Mouse (Mus musculus): ENCODE data around the gene Zc3h6. TPM values are rescaled to one million over a fixed set of nuclear protein-coding genes. Genes with fewer than 3 reads are reported as not detected.
"Not testable (repeated sequence)": the region's sequence is repeated elsewhere in the genome, so short reads cannot be mapped to it uniquely, and the experiment has no call there.

The Zc3h6 gene
- polyA plus RNA-seq, 1 experiment from 2014 or later = 4.3 TPM

- under 1% methylated on average over 69 of the region's 80 CpGs for WGBS
- ATAC-seq (ENCODE audit: low FRiP score, low read depth) = peak; percentile 69
Measured at GRCm38 (mm10) chr2:128967661-128968441, 649 bp downstream of the Zc3h6 start, which contains the start of gene Gm10762. Gene Gm10762, minus strand, starts transcription at chr2:128967725.

GRCm38 (mm10) chr2:128968475-128969083, 1.4 kb downstream of the Zc3h6 start:
- ATAC-seq (ENCODE audit: low FRiP score, low read depth) = no peak
- peak overlapping the region; percentile 70 for H3K4me3 ChIP-seq
- no peaks in the 10 kb centered on the region for H3K27me3 ChIP-seq
- peak overlapping the region; percentile 61 for H3K4me2 ChIP-seq
- no peaks in the 10 kb centered on the region for H3K36me3 ChIP-seq
- peaks cover 15% of the 10 kb centered on the region for H3K4me1 ChIP-seq (replicated peaks)
- H3K27ac ChIP-seq (replicated peaks) = peak overlapping the region; percentile 100
- H3K9me3 ChIP-seq = no peaks in the 10 kb centered on the region
- peak overlapping the region; percentile 100 for H3K9ac ChIP-seq

More at GRCm38 (mm10) chr2:128967661-128968441, 649 bp downstream of the Zc3h6 start, which contains the start of gene Gm10762:
- Histone ChIP-seq H3K4me1 (replicated peaks) (peaks cover 15% of the 10 kb centered on the region), H3K36me3 (no peaks in the 10 kb centered on the region), H3K4me2 (peak within 1 kb of the TSS; percentile 61), H3K27ac (replicated peaks) (peak within 1 kb of the TSS; percentile 100), H3K4me3 (peak within 1 kb of the TSS; percentile 70), H3K9me3 (no peaks in the 10 kb centered on the region), H3K27me3 (no peaks in the 10 kb centered on the region), H3K9ac (peak within 1 kb of the TSS; percentile 100)

GRCm38 (mm10) chr2:128972301-128972700, 5.1 kb downstream of the Zc3h6 start:
- no peaks in the 10 kb centered on the region for H3K27me3 ChIP-seq
- no peaks in the 10 kb centered on the region for H3K36me3 ChIP-seq
- no peak overlapping the region for H3K27ac ChIP-seq (replicated peaks)
- no peak overlapping the region for H3K4me2 ChIP-seq
- no peak for ATAC-seq (ENCODE audit: low FRiP score, low read depth)
- peaks cover 3% of the 10 kb centered on the region for H3K4me1 ChIP-seq (replicated peaks)
- H3K4me3 ChIP-seq = no peak overlapping the region
- H3K9me3 ChIP-seq = no peaks in the 10 kb centered on the region
- no peak overlapping the region for H3K9ac ChIP-seq

- no peak overlapping the region for H3K4me2 ChIP-seq
- H3K9me3 ChIP-seq = no peaks in the 10 kb centered on the region
- no peak for ATAC-seq (ENCODE audit: low FRiP score, low read depth)
- no peaks in the 10 kb centered on the region for H3K27me3 ChIP-seq
- no peaks in the 10 kb centered on the region for H3K36me3 ChIP-seq
- no peaks in the 10 kb centered on the region for H3K4me1 ChIP-seq (replicated peaks)
- no peak overlapping the region for H3K9ac ChIP-seq
- WGBS = 80% methylated on average over 4 of the region's 4 CpGs
- no peak overlapping the region for H3K4me3 ChIP-seq
- no peak overlapping the region for H3K27ac ChIP-seq (replicated peaks)
Measured at GRCm38 (mm10) chr2:128975572-128975971, 8.4 kb downstream of the Zc3h6 start.

- no peaks in the 10 kb centered on the region for H3K27me3 ChIP-seq
- H3K9ac ChIP-seq = no peak overlapping the region
- no peak overlapping the region for H3K4me2 ChIP-seq
- WGBS = 86% methylated on average over 3 of the region's 3 CpGs
- no peaks in the 10 kb centered on the region for H3K36me3 ChIP-seq
- H3K27ac ChIP-seq (replicated peaks) = no peak overlapping the region
- H3K4me1 ChIP-seq (replicated peaks) = no peaks in the 10 kb centered on the region
- H3K4me3 ChIP-seq = no peak overlapping the region
- no peak for ATAC-seq (ENCODE audit: low FRiP score, low read depth)
- no peaks in the 10 kb centered on the region for H3K9me3 ChIP-seq
Measured at GRCm38 (mm10) chr2:128984746-128985145, 17.5 kb downstream of the Zc3h6 start.

GRCm38 (mm10) chr2:129004872-129005271, 37.7 kb downstream of the Zc3h6 start:
- Histone ChIP-seq H3K27ac (replicated peaks) (no peak overlapping the region), H3K9me3 (no peaks in the 10 kb centered on the region), H3K4me1 (replicated peaks) (no peaks in the 10 kb centered on the region), H3K4me3 (no peak overlapping the region), H3K9ac (no peak overlapping the region), H3K27me3 (no peaks in the 10 kb centered on the region), H3K4me2 (no peak overlapping the region), H3K36me3 (no peaks in the 10 kb centered on the region)
- no peak for ATAC-seq (ENCODE audit: low FRiP score, low read depth)

- H3K27me3 ChIP-seq = no peaks in the 10 kb centered on the region
- no peaks in the 10 kb centered on the region for H3K36me3 ChIP-seq
- H3K9ac ChIP-seq = no peak overlapping the region
- H3K9me3 ChIP-seq = no peaks in the 10 kb centered on the region
- 62% methylated on average over 4 of the region's 4 CpGs for WGBS
- no peak overlapping the region for H3K4me3 ChIP-seq
- no peak overlapping the region for H3K4me2 ChIP-seq
- H3K27ac ChIP-seq (replicated peaks) = no peak overlapping the region
- H3K4me1 ChIP-seq (replicated peaks) = no peaks in the 10 kb centered on the region
- ATAC-seq (ENCODE audit: low FRiP score, low read depth) = no peak
Measured at GRCm38 (mm10) chr2:129006194-129006749, 39.1 kb downstream of the Zc3h6 start.

GRCm38 (mm10) chr2:129008867-129009266, 41.7 kb downstream of the Zc3h6 start:
- not testable (repeated sequence) for H3K9me3 ChIP-seq; H3K9ac ChIP-seq; ATAC-seq (ENCODE audit: low FRiP score, low read depth); H3K4me1 ChIP-seq (replicated peaks); H3K4me2 ChIP-seq; H3K27ac ChIP-seq (replicated peaks); H3K4me3 ChIP-seq; H3K36me3 ChIP-seq; H3K27me3 ChIP-seq
- WGBS = 86% methylated on average over 2 of the region's 2 CpGs

- Histone ChIP-seq H3K36me3 (peaks cover 13% of the 10 kb centered on the region), H3K9ac (no peak overlapping the region), H3K4me3 (no peak overlapping the region), H3K27ac (replicated peaks) (no peak overlapping the region), H3K9me3 (no peaks in the 10 kb centered on the region), H3K4me1 (replicated peaks) (no peaks in the 10 kb centered on the region), H3K4me2 (no peak overlapping the region), H3K27me3 (no peaks in the 10 kb centered on the region)
- WGBS = 85% methylated on average over 2 of the region's 2 CpGs
- no peak for ATAC-seq (ENCODE audit: low FRiP score, low read depth)
Measured at GRCm38 (mm10) chr2:129020106-129020505, 52.9 kb downstream of the Zc3h6 start.

GRCm38 (mm10) chr2:129024820-129025219, 57.6 kb downstream of the Zc3h6 start:
- Histone ChIP-seq H3K36me3 (no peaks in the 10 kb centered on the region), H3K4me2 (no peak overlapping the region), H3K27ac (replicated peaks) (no peak overlapping the region), H3K9me3 (no peaks in the 10 kb centered on the region), H3K4me1 (replicated peaks) (no peaks in the 10 kb centered on the region), H3K9ac (no peak overlapping the region), H3K27me3 (no peaks in the 10 kb centered on the region), H3K4me3 (no peak overlapping the region)
- WGBS = 85% methylated on average over 9 of the region's 9 CpGs
- no peak for ATAC-seq (ENCODE audit: low FRiP score, low read depth)

- ATAC-seq (ENCODE audit: low FRiP score, low read depth) = no peak
- no peak overlapping the region for H3K27ac ChIP-seq (replicated peaks)
- no peaks in the 10 kb centered on the region for H3K9me3 ChIP-seq
- H3K4me1 ChIP-seq (replicated peaks) = peaks cover 15% of the 10 kb centered on the region
- peaks cover 14% of the 10 kb centered on the region; the same call in 1 of the 2 replicates for H3K27me3 ChIP-seq
- 86% methylated on average over 5 of the region's 5 CpGs for WGBS
- no peaks in the 10 kb centered on the region for H3K36me3 ChIP-seq
- no peak overlapping the region for H3K9ac ChIP-seq
- no peak overlapping the region for H3K4me2 ChIP-seq
- H3K4me3 ChIP-seq = no peak overlapping the region
Measured at GRCm38 (mm10) chr2:129035381-129035780, 68.2 kb downstream of the Zc3h6 start.

GRCm38 (mm10) chr2:129038426-129038936, 71.3 kb downstream of the Zc3h6 start:
- Histone ChIP-seq H3K27me3 (peaks cover 16% of the 10 kb centered on the region; the same call in 1 of the 2 replicates), H3K9me3 (no peaks in the 10 kb centered on the region), H3K4me3 (peak overlapping the region; percentile 44), H3K27ac (replicated peaks) (no peak overlapping the region), H3K36me3 (no peaks in the 10 kb centered on the region), H3K4me2 (peak overlapping the region; percentile 93), H3K4me1 (replicated peaks) (peaks cover 15% of the 10 kb centered on the region), H3K9ac (peak overlapping the region; percentile 41)
- WGBS = 33% methylated on average over 15 of the region's 15 CpGs
- ATAC-seq (ENCODE audit: low FRiP score, low read depth) = no peak
